Mouse (Mus musculus): Measurements from ENCODE around the gene Tmigd3.

GRCm38 (mm10) chr3:105921959-105922358 lies 51.3 kb downstream of the Tmigd3 start:
- TF ChIP-seq CTCF (IDR thresholded peaks at IDR 0.05; ENCODE audit: low read depth, low read length) (no peak), POLR2A (IDR thresholded peaks at IDR 0.05; ENCODE audit: borderline replicate concordance, low read depth, low read length) (no peak)

All from bone marrow macrophage, adult 2 months (primary cell).